Mouse (Mus musculus) midbrain, embryonic 10.5 days (tissue): Measurements from ENCODE around the gene Abcf2. TPM values are rescaled to one million over a fixed set of nuclear protein-coding genes. Genes with fewer than 3 reads are reported as not detected.
A peak's percentile ranks its signal among the peaks of the same experiment; 100 is the strongest.

Experiments
- DNase-seq: peaks from one replicate; pipeline ENCODE4 v3.0.0-alpha.2; 2017; ENCODE audit warnings: low spot score
- H3K27ac ChIP-seq: fragments of 300-500 bp; sonication (generic); replicated peaks from 2 replicates; pipeline ENCODE4 v1.5.1; 2016; ENCODE audit warnings: mild to moderate bottlenecking
- H3K27me3 ChIP-seq: fragments of 300-500 bp; sonication (generic); 2 replicates; pipeline ENCODE4 v1.6.1; 2016; ENCODE audit warnings: low read depth, mild to moderate bottlenecking; ENCODE audit not compliant: poor library complexity, severe bottlenecking
- H3K36me3 ChIP-seq: fragments of 300-500 bp; sonication (generic); 2 replicates; pipeline ENCODE4 v1.6.1; 2016; ENCODE audit warnings: mild to moderate bottlenecking, moderate library complexity
- H3K4me1 ChIP-seq: fragments of 300-500 bp; sonication (generic); 2 replicates; pipeline ENCODE4 v1.6.1; 2016
- H3K4me3 ChIP-seq: fragments of 300-500 bp; sonication (generic); 2 replicates; pipeline ENCODE4 v1.5.1; 2016; ENCODE audit warnings: mild to moderate bottlenecking, moderate library complexity
- H3K9me3 ChIP-seq: fragments of 300-500 bp; sonication (generic); replicated peaks from 2 replicates; pipeline ENCODE4 v1.6.1; 2016; ENCODE audit warnings: mild to moderate bottlenecking
- WGBS: fragments of 180-500 bp; shearing (Covaris S2); methylation state at CpG from one replicate; pipeline ENCODE4 v1.1.7; 2016; 5-methylcytosine and 5-hydroxymethylcytosine counted together
- microRNA counts: library from miRNA; unstranded; fragments of <30 nt; microRNA quantifications from one replicate; lab custom pipeline; 2017
- microRNA-seq: library from miRNA; unstranded; fragments of <30 nt; microRNA quantifications from one replicate; pipeline ENCODE4, GENCODE M21; 2017
- polyA plus RNA-seq: library from polyadenylated mRNA; unstranded; fragments of >200 nt; fragmentation: Nextera tagmentation; extraction: Ambion mirVana; gene quantifications from 2 replicates; pipeline ENCODE4 v1.2.1, GENCODE M21; 2016

The Abcf2 gene
- polyA plus RNA-seq, 1 experiment from 2014 or later: 170 TPM

DNA sequence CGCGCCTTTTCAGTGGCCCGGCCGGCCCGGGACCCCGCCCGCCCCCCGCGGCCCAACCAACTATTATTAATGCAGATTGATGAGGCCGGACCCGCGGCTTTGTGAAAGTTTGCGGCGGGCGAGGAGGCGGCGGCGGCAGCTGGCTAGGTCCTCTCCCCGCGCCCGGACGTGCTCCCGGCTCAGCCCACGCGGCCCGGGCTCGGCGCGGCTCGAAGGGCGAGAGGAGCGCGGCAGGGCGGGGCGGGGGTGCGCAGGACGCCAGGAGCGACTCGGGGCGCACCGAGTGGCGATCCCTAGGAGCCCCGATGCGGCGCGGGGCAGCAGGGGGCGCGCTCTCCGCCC is 50.4 kb downstream of the Abcf2 start, which contains the start of gene Gbx1:
Gbx1 (minus strand) TSS at position 314 of the 342 bp plus-strand sequence.
- under 1% methylated on average over 48 of the region's 49 CpGs for WGBS
- Histone ChIP-seq H3K4me1 (peaks cover 39% of the 10 kb centered on the region), H3K27ac (peak within 1 kb of the TSS; percentile 55), H3K4me3 (peak within 1 kb of the TSS; percentile 60), H3K27me3 (peaks cover 99% of the 10 kb centered on the region), H3K9me3 (no peaks in the 10 kb centered on the region), H3K36me3 (no peaks in the 10 kb centered on the region)
- peak; percentile 54 for DNase-seq

DNA sequence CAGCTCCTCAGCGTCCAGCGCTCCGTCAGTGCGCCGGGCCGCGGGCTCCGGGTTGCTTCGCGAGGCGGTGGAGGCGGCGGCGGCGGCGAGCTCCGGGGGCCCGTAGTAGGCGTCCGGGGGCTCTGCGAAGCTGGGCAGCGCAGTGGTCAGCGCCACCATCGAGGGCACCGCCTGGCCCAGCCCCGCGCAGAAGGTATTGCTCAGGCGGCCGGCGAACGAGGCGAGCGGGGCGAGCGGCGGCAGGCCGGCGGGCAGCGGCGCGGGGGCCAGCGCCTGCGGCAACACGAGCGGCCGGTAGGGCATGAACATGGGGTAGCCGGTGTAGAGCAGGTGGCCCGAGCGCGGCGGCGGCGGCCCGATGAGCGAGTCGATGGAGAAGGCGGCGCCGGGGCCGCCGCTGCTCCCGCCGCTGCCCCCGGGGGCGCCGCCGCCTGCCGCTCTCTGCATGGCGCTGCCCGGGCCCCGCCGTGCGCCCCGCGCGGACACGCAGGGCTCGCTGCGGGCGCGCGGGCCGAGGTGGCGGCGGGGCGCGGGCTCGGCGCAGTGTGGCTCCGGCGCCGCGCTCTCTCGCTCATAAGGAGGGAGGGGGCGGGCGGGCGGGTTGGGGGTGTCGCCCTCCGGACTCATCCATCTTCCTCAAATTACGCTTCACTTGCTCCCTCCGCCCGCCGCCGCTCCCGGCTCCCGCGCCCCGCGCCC is 50.9 kb downstream of the Abcf2 start:
- Histone ChIP-seq H3K9me3 (no peaks in the 10 kb centered on the region), H3K27ac (peak overlapping the region; percentile 55), H3K4me1 (peaks cover 39% of the 10 kb centered on the region), H3K4me3 (peak overlapping the region; percentile 60), H3K27me3 (peaks cover 99% of the 10 kb centered on the region), H3K36me3 (no peaks in the 10 kb centered on the region)
- under 1% methylated on average over 91 of the region's 109 CpGs for WGBS
- peak; percentile 53 for DNase-seq

DNA sequence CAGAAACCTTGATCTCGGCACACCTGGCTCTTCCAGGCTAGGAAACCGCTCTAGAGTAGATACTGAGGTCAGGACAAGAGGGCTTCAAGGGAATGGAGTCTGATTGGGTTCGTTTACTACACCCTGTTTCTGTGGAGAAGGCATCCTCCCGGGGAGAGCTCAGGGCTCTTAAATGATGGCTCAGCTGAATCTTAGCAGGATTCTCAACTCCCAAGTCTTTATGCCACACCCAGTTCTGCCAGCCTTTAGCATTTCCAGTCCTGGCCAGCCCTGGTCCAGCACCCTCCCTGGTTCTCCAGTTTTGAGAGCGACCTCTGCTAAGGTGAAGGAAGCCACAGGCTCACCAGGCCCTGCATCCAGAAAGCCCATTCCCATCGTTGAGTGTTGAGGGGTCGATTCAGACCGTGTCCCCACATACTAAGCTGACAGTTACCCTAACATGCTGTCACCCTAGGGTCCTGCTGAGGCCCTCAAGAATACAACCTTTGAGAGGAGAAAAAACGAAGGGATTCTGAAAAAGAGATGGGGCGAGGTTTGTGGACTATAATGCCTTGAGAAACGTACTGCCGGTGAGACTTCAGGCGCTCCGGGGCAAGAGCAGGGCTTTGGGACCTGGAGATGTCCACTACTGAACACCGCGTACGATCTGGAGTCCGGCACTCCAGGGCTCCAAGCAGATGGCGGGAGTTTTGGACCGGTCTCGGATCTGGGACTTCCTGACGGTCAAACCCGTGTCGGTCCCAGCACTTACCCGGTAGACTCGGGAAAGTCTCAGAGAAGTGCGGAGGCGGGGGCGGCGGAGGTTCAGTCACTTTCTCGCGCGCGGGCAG is 51.7 kb downstream of the Abcf2 start:
- no peaks in the 10 kb centered on the region for H3K9me3 ChIP-seq
- peaks cover 97% of the 10 kb centered on the region for H3K27me3 ChIP-seq
- H3K4me1 ChIP-seq: peaks cover 39% of the 10 kb centered on the region
- H3K4me3 ChIP-seq: peak overlapping the region; percentile 60
- peak; percentile 53 for DNase-seq
- H3K27ac ChIP-seq: no peak overlapping the region; the same call in 1 of the 2 replicates
- WGBS: 5% methylated on average over 34 of the region's 34 CpGs
- H3K36me3 ChIP-seq: no peaks in the 10 kb centered on the region

DNA sequence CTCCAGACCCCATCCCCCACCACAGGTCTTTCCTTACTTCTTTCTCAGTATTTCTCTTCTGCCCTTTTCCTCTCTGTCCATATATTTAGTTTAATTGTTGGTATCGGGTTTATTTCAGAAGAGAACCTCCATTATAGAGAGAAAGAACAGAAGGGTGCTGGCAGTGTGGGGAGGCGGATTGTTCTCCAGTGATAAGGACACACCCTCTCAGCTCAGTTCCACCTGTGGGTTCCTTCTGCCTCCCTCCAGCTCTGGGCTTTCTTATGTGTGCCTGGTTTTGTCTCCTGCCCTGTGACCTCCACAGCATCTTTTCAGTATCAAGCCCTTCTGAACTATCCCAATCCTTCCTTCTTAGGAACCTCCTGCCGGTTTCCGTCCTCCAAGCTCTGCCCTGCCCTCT is 52.7 kb downstream of the Abcf2 start:
- 10% methylated on average over 4 of the region's 4 CpGs for WGBS
- Histone ChIP-seq H3K27me3 (peaks cover 98% of the 10 kb centered on the region), H3K36me3 (no peaks in the 10 kb centered on the region), H3K4me1 (peaks cover 36% of the 10 kb centered on the region), H3K27ac (no peak overlapping the region), H3K4me3 (no peak overlapping the region), H3K9me3 (no peaks in the 10 kb centered on the region)
- DNase-seq: no peak

DNA sequence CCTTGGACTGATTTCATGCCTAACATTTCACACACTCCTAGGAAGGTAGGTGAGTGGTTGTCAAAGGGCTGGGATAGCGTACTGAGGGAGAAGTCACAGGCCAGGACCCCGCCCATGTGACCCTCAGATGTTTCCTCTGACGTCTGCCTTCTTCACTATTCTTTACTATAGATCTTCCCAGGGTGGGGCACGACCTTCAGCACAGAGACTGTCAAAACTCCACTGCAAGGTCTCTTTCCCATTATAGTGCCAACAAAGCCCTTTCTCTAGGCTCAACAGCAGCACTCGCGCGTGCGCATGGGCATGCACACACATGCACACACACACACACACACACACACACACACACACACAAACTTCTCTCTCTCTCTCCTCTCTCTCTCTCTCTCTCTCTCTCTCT is 53.5 kb downstream of the Abcf2 start:
- H3K4me3 ChIP-seq: no peak overlapping the region
- H3K27me3 ChIP-seq: peaks cover 91% of the 10 kb centered on the region
- no peaks in the 10 kb centered on the region for H3K9me3 ChIP-seq
- 25% methylated on average over 8 of the region's 8 CpGs for WGBS
- H3K27ac ChIP-seq: no peak overlapping the region
- DNase-seq: no peak
- peaks cover 36% of the 10 kb centered on the region for H3K4me1 ChIP-seq
- H3K36me3 ChIP-seq: no peaks in the 10 kb centered on the region

DNA sequence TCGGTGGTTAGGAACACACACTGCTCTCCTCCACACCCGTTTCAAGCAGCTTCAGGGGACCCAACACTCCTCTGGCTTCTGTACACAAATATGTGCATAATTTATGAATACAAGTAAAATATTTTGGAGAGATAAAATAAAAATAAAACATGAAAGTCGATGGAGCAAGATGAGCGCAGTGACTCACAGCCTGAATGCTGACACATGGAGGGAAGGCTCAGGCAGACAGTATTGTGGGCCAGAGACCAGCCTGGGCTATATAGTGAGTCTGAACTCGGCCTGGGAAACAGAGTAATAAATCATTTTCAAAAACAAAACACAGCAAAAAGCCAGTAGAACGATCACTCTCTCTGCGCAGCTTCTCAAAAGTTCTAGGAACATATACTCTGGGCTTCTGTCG is 55.9 kb downstream of the Abcf2 start:
- peaks cover 67% of the 10 kb centered on the region for H3K27me3 ChIP-seq
- peaks cover 23% of the 10 kb centered on the region for H3K4me1 ChIP-seq
- no peak overlapping the region for H3K4me3 ChIP-seq
- no peaks in the 10 kb centered on the region for H3K9me3 ChIP-seq
- no peaks in the 10 kb centered on the region for H3K36me3 ChIP-seq
- H3K27ac ChIP-seq: no peak overlapping the region
- WGBS: 72% methylated on average over 8 of the region's 8 CpGs
- no peak for DNase-seq

MicroRNAs within 50 kb of the gene (microRNA counts, 519-probe panel; counts per million panel counts)
- microRNA mmu-miR-671-3p (lab: Ali Mortazavi, UCI): not detected
- not detected for microRNA mmu-miR-671-5p (lab: Ali Mortazavi, UCI)

Small RNA genes within 50 kb of the gene (microRNA-seq; reads per million reads assigned to microRNA genes)
- 621 reads per million, percentile 71 among the genes with 10 or more reads in this experiment for gene Mir671

Other genes with a start within 250 kb of the Abcf2 start
- 27.1 and 35.3 TPM in 2 replicates for gene Kcnh2, start 225.9 kb downstream of the Abcf2 start, polyA plus RNA-seq
- 7.9 and 9.3 TPM in 2 replicates for gene Nos3, start 212.7 kb downstream of the Abcf2 start, polyA plus RNA-seq
- gene Atg9b, start 185.3 kb downstream of the Abcf2 start, polyA plus RNA-seq: 0.31 and 0.72 TPM in 2 replicates
- gene Abcb8, start 183.8 kb downstream of the Abcf2 start, polyA plus RNA-seq: 62.9 and 64.6 TPM in 2 replicates
- gene Asic3, start 164.1 kb downstream of the Abcf2 start, polyA plus RNA-seq: 0.19 and 0.31 TPM in 2 replicates
- 49.0 and 61.6 TPM in 2 replicates for gene Cdk5, start 153.9 kb downstream of the Abcf2 start, polyA plus RNA-seq
- 32.9 and 33.3 TPM in 2 replicates for gene Slc4a2, start 153.6 kb downstream of the Abcf2 start, polyA plus RNA-seq
- 107 and 113 TPM in 2 replicates for gene Fastk, start 132.2 kb downstream of the Abcf2 start, polyA plus RNA-seq
- gene Tmub1, start 129.6 kb downstream of the Abcf2 start, polyA plus RNA-seq: 30.9 and 32.9 TPM in 2 replicates
- 27.6 and 31.2 TPM in 2 replicates for gene Agap3, start 125.3 kb downstream of the Abcf2 start, polyA plus RNA-seq
- not detected in 2 replicates for gene Gbx1, start 50.3 kb downstream of the Abcf2 start, polyA plus RNA-seq
- gene Asb10, start 36.5 kb downstream of the Abcf2 start, polyA plus RNA-seq: 0.06 and 0.15 TPM in 2 replicates
- 0.05 TPM in 1 of 2 replicates, not detected in the other for gene 4931409K22Rik, start 20.7 kb downstream of the Abcf2 start, polyA plus RNA-seq
- gene Chpf2, start 9.3 kb upstream of the Abcf2 start, polyA plus RNA-seq: 14.8 and 19.7 TPM in 2 replicates
- gene Smarcd3, start 46.9 kb upstream of the Abcf2 start, polyA plus RNA-seq: 32.4 and 44.8 TPM in 2 replicates
- gene Nub1, start 108.1 kb upstream of the Abcf2 start, polyA plus RNA-seq: 27.2 and 29.3 TPM in 2 replicates
- 13.9 and 15.2 TPM in 2 replicates for gene Wdr86, start 153.3 kb upstream of the Abcf2 start, polyA plus RNA-seq
- gene Crygn, start 180.5 kb upstream of the Abcf2 start, polyA plus RNA-seq: 1.1 TPM in 1 of 2 replicates, not detected in the other